Mouse (Mus musculus) CH12.LX (cell line): ENCODE measurements at regions not wholly inside any gene's neighbourhood (a gene's known extent, or its start where the extent isn't known, plus 50 kb on each side); places are given as distances from the start of the nearest gene placed in this dataset.

Experiments used
- DNase-seq: peaks from one replicate; pipeline ENCODE4 v3.0.0-alpha.2; 2013; ENCODE audit errors: extremely low read depth
- H3K27ac ChIP-seq: 2 replicates; pipeline ENCODE4 v1.5.1; 2012; ENCODE audit warnings: low read depth, mild to moderate bottlenecking, control low read depth, moderate library complexity; ENCODE audit not compliant: insufficient read depth
- H3K27me3 ChIP-seq: replicated peaks from 2 replicates; pipeline ENCODE3; 2012; ENCODE audit warnings: inconsistent platforms
- H3K36me3 ChIP-seq, 2 experiments: replicated peaks in 1 of 2; 2 replicates each; pipeline versions ENCODE3 to v1.6.1; 2012; ENCODE audit warnings: inconsistent platforms in 1 of 2, low read length in 1 of 2, mild to moderate bottlenecking in 1 of 2, mixed read lengths in 1 of 2, moderate library complexity in 1 of 2; ENCODE audit not compliant: control insufficient read depth in 1 of 2, insufficient read depth in 1 of 2
- H3K4me1 ChIP-seq, 2 experiments: 2 replicates each; pipeline ENCODE4 v1.6.1; 2012; ENCODE audit warnings: inconsistent platforms in 1 of 2, moderate library complexity in 1 of 2; ENCODE audit not compliant: insufficient read depth in 2 of 2, control insufficient read depth in 1 of 2
- H3K4me2 ChIP-seq: 2 replicates; pipeline ENCODE4 v1.6.1; 2012; ENCODE audit warnings: low read depth, mild to moderate bottlenecking, control low read depth; ENCODE audit not compliant: poor library complexity, insufficient read depth, severe bottlenecking
- H3K4me3 ChIP-seq, 3 experiments: fragments of 150-350 bp in 1 of 3; sonication (generic) in 1 of 3; replicated peaks in 1 of 3; 2 replicates each; pipeline versions ENCODE3 to v1.5.1; 2011 to 2012; ENCODE audit warnings: low read depth in 2 of 3, low read length in 2 of 3, mild to moderate bottlenecking in 2 of 3, moderate library complexity in 2 of 3, control low read depth in 1 of 3, improper control_type of control experiment in 1 of 3, inconsistent platforms in 1 of 3, mixed read lengths in 1 of 3; ENCODE audit not compliant: poor library complexity in 1 of 3
- H3K79me2 ChIP-seq: replicated peaks from 2 replicates; pipeline ENCODE4 v1.6.1; 2012; ENCODE audit warnings: mild to moderate bottlenecking, moderate library complexity; ENCODE audit not compliant: control insufficient read depth, poor library complexity, insufficient read depth, severe bottlenecking; ENCODE audit errors: extremely low read depth
- H3K9ac ChIP-seq: 2 replicates; pipeline ENCODE4 v1.6.1; 2012; ENCODE audit warnings: low read depth, mild to moderate bottlenecking, control low read depth, moderate library complexity; ENCODE audit not compliant: insufficient read depth
- H3K9me3 ChIP-seq: replicated peaks from 2 replicates; pipeline ENCODE3; 2012; ENCODE audit warnings: low read length, inconsistent platforms, mixed read lengths
- CHD1 ChIP-seq: IDR thresholded peaks from 2 replicates; pipeline ENCODE4 v1.6.1; 2012; ENCODE audit warnings: low read depth, low read length, improper control_type of control experiment, inconsistent platforms
- ETS1 ChIP-seq: conservative IDR thresholded peaks from 2 replicates; pipeline ENCODE4 v1.6.1; 2012; ENCODE audit warnings: low read depth, mild to moderate bottlenecking, inconsistent platforms, low read length, improper control_type of control experiment, moderate library complexity
- JUN ChIP-seq: IDR thresholded peaks from 2 replicates; pipeline ENCODE4 v1.6.1; 2011; ENCODE audit warnings: low read depth, mild to moderate bottlenecking, low read length, improper control_type of control experiment, moderate library complexity; ENCODE audit not compliant: insufficient read depth
- MAX ChIP-seq: IDR thresholded peaks from 2 replicates; pipeline ENCODE4 v1.6.1; 2011; ENCODE audit warnings: low read length, improper control_type of control experiment
- MEF2A ChIP-seq: IDR thresholded peaks from 2 replicates; pipeline ENCODE4 v1.6.1; 2014; ENCODE audit warnings: low read depth, mild to moderate bottlenecking, inconsistent platforms, low read length, improper control_type of control experiment, borderline replicate concordance
- NELFE ChIP-seq: IDR thresholded peaks from 2 replicates; pipeline ENCODE4 v1.6.1; 2011; ENCODE audit warnings: low read depth, low read length, improper control_type of control experiment
- PAX5 ChIP-seq: IDR thresholded peaks from 2 replicates; pipeline ENCODE4 v1.6.1; 2012; ENCODE audit warnings: low read length, inconsistent platforms, mixed read lengths
- POLR2AphosphoS2 ChIP-seq: IDR thresholded peaks from 2 replicates; pipeline ENCODE4 v1.6.1; 2011; ENCODE audit warnings: low read depth, low read length, improper control_type of control experiment
- RAD21 ChIP-seq: IDR thresholded peaks from 2 replicates; pipeline ENCODE4 v1.6.1; 2011; ENCODE audit warnings: low read depth, mild to moderate bottlenecking, low read length, improper control_type of control experiment, moderate library complexity
- RCOR1 ChIP-seq: conservative IDR thresholded peaks from 2 replicates; pipeline ENCODE4 v1.6.1; 2012; ENCODE audit warnings: low read depth, mild to moderate bottlenecking, inconsistent platforms, low read length, improper control_type of control experiment
- SIN3A ChIP-seq: IDR thresholded peaks from 2 replicates; pipeline ENCODE4 v1.6.1; 2012; ENCODE audit warnings: low read length, improper control_type of control experiment, inconsistent platforms
- SMC3 ChIP-seq: IDR thresholded peaks from 2 replicates; pipeline ENCODE4 v1.6.1; 2011; ENCODE audit warnings: low read depth, low read length, improper control_type of control experiment
- TBP ChIP-seq: conservative IDR thresholded peaks from 2 replicates; pipeline ENCODE4 v1.6.1; 2011; ENCODE audit warnings: low read depth, low read length, improper control_type of control experiment
- TCF12 ChIP-seq: IDR thresholded peaks from 2 replicates; pipeline ENCODE4 v1.6.1; 2014; ENCODE audit warnings: low read depth, mild to moderate bottlenecking, inconsistent platforms, low read length, improper control_type of control experiment
- UBTF ChIP-seq: IDR thresholded peaks from 2 replicates; pipeline ENCODE4 v1.6.1; 2012; ENCODE audit warnings: low read depth, mild to moderate bottlenecking, inconsistent platforms, low read length, improper control_type of control experiment, moderate library complexity
- USF2 ChIP-seq: conservative IDR thresholded peaks from 2 replicates; pipeline ENCODE4 v1.6.1; 2011; ENCODE audit warnings: low read depth, low read length, improper control_type of control experiment
- ZC3H11A ChIP-seq: IDR thresholded peaks from 2 replicates; pipeline ENCODE4 v1.6.1; 2012; ENCODE audit warnings: low read depth, mild to moderate bottlenecking, inconsistent platforms, low read length, improper control_type of control experiment
- ZKSCAN1 ChIP-seq: IDR thresholded peaks from 2 replicates; pipeline ENCODE4 v1.6.1; 2012; ENCODE audit warnings: low read depth, inconsistent platforms, low read length, improper control_type of control experiment, borderline replicate concordance
- ZMIZ1 ChIP-seq: IDR thresholded peaks from 2 replicates; pipeline ENCODE4 v1.6.1; 2012; ENCODE audit warnings: low read depth, mild to moderate bottlenecking, inconsistent platforms, low read length, improper control_type of control experiment
- dilution Hi-C: fragments of 300-500 bp; cut with MboI; formaldehyde crosslinking; loops from 2 replicates; pipeline ENCODE4 v1.14.3; 2020; ENCODE audit warnings: low sequenced_read_pairs; ENCODE audit not compliant: extremely low pct_unique_long_range_greater_than_20kb, extremely low pct_ligation_motif_present
- in situ Hi-C: fragments of 300-500 bp; cut with MboI; formaldehyde crosslinking; loops from 3 replicates; pipeline ENCODE4 v1.14.3; 2019; ENCODE audit warnings: low sequenced_read_pairs, low pct_ligation_motif_present, low pct_unique_long_range_greater_than_20kb, mixed read lengths

GRCm38 (mm10) chr11:111202780-111203179, 136.8 kb downstream of the Kcnj2 start:
- H3K9ac ChIP-seq = no peak overlapping the region
- no peaks in the 10 kb centered on the region for H3K27me3 ChIP-seq
- peak; percentile 2 for DNase-seq
- no peak overlapping the region for H3K4me3 ChIP-seq
- H3K9me3 ChIP-seq = no peaks in the 10 kb centered on the region
- dilution Hi-C loops (no loop called here), in situ Hi-C loops (no loop called here)
- no peaks in the 10 kb centered on the region for H3K4me1 ChIP-seq
- H3K36me3 ChIP-seq = no peaks in the 10 kb centered on the region
- TF ChIP-seq ZMIZ1 (no peak), MEF2A (no peak), SMC3 (no peak), TCF12 (no peak), ETS1 (no peak), RCOR1 (no peak), TBP (no peak), CHD1 (no peak), RAD21 (no peak), PAX5 (no peak), UBTF (no peak), SIN3A (no peak), ZC3H11A (no peak), POLR2AphosphoS2 (no peak), USF2 (no peak), ZKSCAN1 (no peak), NELFE (no peak), MAX (no peak), JUN (no peak)
- no peak overlapping the region for H3K4me2 ChIP-seq
- H3K27ac ChIP-seq = no peak overlapping the region
- H3K79me2 ChIP-seq = no peaks in the 10 kb centered on the region

GRCm38 (mm10) chr11:111210565-111210964, 144.6 kb downstream of the Kcnj2 start:
- no peaks in the 10 kb centered on the region for H3K27me3 ChIP-seq
- DNase-seq = no peak
- TF ChIP-seq TCF12 = no peak
- TF ChIP-seq, all 38 proteins: peak for 0
- dilution Hi-C loops = no loop called here
- no peak overlapping the region for H3K4me2 ChIP-seq
- no peaks in the 10 kb centered on the region for H3K4me1 ChIP-seq
- no peak overlapping the region for H3K9ac ChIP-seq
- H3K79me2 ChIP-seq = no peaks in the 10 kb centered on the region
- H3K36me3 ChIP-seq = no peaks in the 10 kb centered on the region
- H3K27ac ChIP-seq = no peak overlapping the region
- in situ Hi-C loops = no loop called here
- no peak overlapping the region for H3K4me3 ChIP-seq
- H3K9me3 ChIP-seq = no peaks in the 10 kb centered on the region
